Mouse (Mus musculus): ENCODE measurements around the gene Trim46.
"Not testable (repeated sequence)": the region's sequence is repeated elsewhere in the genome, so short reads cannot be mapped to it uniquely, and the experiment has no call there.

Gene Trim46

GRCm38 (mm10) chr3:89233562-89234110 is 12.5 kb downstream of the Trim46 start:
- peak; percentile 52 for DNase-seq (ENCODE audit: low read depth, low spot score)

- no peak for DNase-seq (ENCODE audit: low read depth, low spot score)
Measured at GRCm38 (mm10) chr3:89232614-89233013, 13.5 kb downstream of the Trim46 start.

GRCm38 (mm10) chr3:89231772-89232275 is 14.3 kb downstream of the Trim46 start:
- DNase-seq (ENCODE audit: low read depth, low spot score) = no peak

- DNase-seq (ENCODE audit: low read depth, low spot score) = no peak
Measured at GRCm38 (mm10) chr3:89231345-89231744, 14.8 kb downstream of the Trim46 start.

- DNase-seq (ENCODE audit: low read depth, low spot score) = no peak
Measured at GRCm38 (mm10) chr3:89230561-89230960, 15.5 kb downstream of the Trim46 start.

- DNase-seq (ENCODE audit: low read depth, low spot score) = peak; percentile 88
Measured at GRCm38 (mm10) chr3:89229276-89229675, 16.8 kb downstream of the Trim46 start.

- no peak for DNase-seq (ENCODE audit: low read depth, low spot score)
Measured at GRCm38 (mm10) chr3:89228836-89229235, 17.3 kb downstream of the Trim46 start, which contains the start of gene Muc1. Gene Muc1 (plus strand): TSS chr3:89229057.

GRCm38 (mm10) chr3:89228180-89228549 is 17.9 kb downstream of the Trim46 start:
- peak; percentile 91 for DNase-seq (ENCODE audit: low read depth, low spot score)

GRCm38 (mm10) chr3:89227307-89228179 is 18.6 kb downstream of the Trim46 start:
- DNase-seq (ENCODE audit: low read depth, low spot score) = peak; percentile 99

- DNase-seq (ENCODE audit: low read depth, low spot score) = no peak
Measured at GRCm38 (mm10) chr3:89226900-89227299, 19.2 kb downstream of the Trim46 start, which contains the start of gene Mtx1. Gene Mtx1 (minus strand): TSS chr3:89227088.

GRCm38 (mm10) chr3:89226361-89226760 is 19.7 kb downstream of the Trim46 start:
- DNase-seq (ENCODE audit: low read depth, low spot score) = no peak

GRCm38 (mm10) chr3:89225918-89226317 is 20.2 kb downstream of the Trim46 start:
- DNase-seq (ENCODE audit: low read depth, low spot score) = peak; percentile 99

GRCm38 (mm10) chr3:89225321-89225815 is 20.7 kb downstream of the Trim46 start:
- no peak for DNase-seq (ENCODE audit: low read depth, low spot score)

- DNase-seq (ENCODE audit: low read depth, low spot score) = peak; percentile 56
Measured at GRCm38 (mm10) chr3:89224796-89225195, 21.3 kb downstream of the Trim46 start.

- no peak for DNase-seq (ENCODE audit: low read depth, low spot score)
Measured at GRCm38 (mm10) chr3:89221167-89221566, 24.9 kb downstream of the Trim46 start.

GRCm38 (mm10) chr3:89219546-89219945 is 26.6 kb downstream of the Trim46 start:
- no peak for DNase-seq (ENCODE audit: low read depth, low spot score)

- DNase-seq (ENCODE audit: low read depth, low spot score) = no peak
Measured at GRCm38 (mm10) chr3:89218271-89218670, 27.8 kb downstream of the Trim46 start.

- DNase-seq (ENCODE audit: low read depth, low spot score) = not testable (repeated sequence)
Measured at GRCm38 (mm10) chr3:89216407-89216806, 29.7 kb downstream of the Trim46 start.

- peak; percentile 94 for DNase-seq (ENCODE audit: low read depth, low spot score)
Measured at GRCm38 (mm10) chr3:89215853-89216252, 30.3 kb downstream of the Trim46 start.

GRCm38 (mm10) chr3:89214681-89215411 is 31.3 kb downstream of the Trim46 start, which contains the start of gene Thbs3:
Gene Thbs3 (plus strand): TSS chr3:89215180.
- DNase-seq (ENCODE audit: low read depth, low spot score) = no peak

GRCm38 (mm10) chr3:89213803-89214530 is 32.1 kb downstream of the Trim46 start:
- DNase-seq (ENCODE audit: low read depth, low spot score) = peak; percentile 96
